Mouse (Mus musculus) neural tube, embryonic 14.5 days (tissue): ENCODE data around the gene Mvb12b. TPM values are rescaled to one million over a fixed set of nuclear protein-coding genes. Genes with fewer than 3 reads are reported as not detected.

Source experiments
- ATAC-seq: fragments of 200-750 bp; cut with Nextera tagmentation; 2 replicates; pipeline ENCODE4 v1.8.0; 2017; ENCODE audit warnings: low read depth, mild to moderate bottlenecking, moderate TSS enrichment, moderate library complexity
- H3K27ac ChIP-seq: fragments of 300-500 bp; sonication (generic); 2 replicates; pipeline ENCODE4 v1.5.1; 2014; ENCODE audit warnings: low read depth, mild to moderate bottlenecking, control low read depth, low read length, moderate library complexity, mixed read lengths
- H3K27me3 ChIP-seq: fragments of 300-500 bp; sonication (generic); 2 replicates; pipeline ENCODE4 v1.6.1; 2014; ENCODE audit warnings: low read length; ENCODE audit not compliant: control insufficient read depth, insufficient read depth
- H3K36me3 ChIP-seq: fragments of 300-500 bp; sonication (generic); 2 replicates; pipeline ENCODE4 v1.6.1; 2014; ENCODE audit warnings: low read length, mixed read lengths; ENCODE audit not compliant: control insufficient read depth, insufficient read depth
- H3K4me1 ChIP-seq: fragments of 300-500 bp; sonication (generic); 2 replicates; pipeline ENCODE4 v1.6.1; 2014; ENCODE audit warnings: low read length; ENCODE audit not compliant: control insufficient read depth, insufficient read depth
- H3K4me2 ChIP-seq: fragments of 300-500 bp; sonication (generic); 2 replicates; pipeline ENCODE4 v1.6.1; 2014; ENCODE audit warnings: mild to moderate bottlenecking, low read depth, low read length, control low read depth
- H3K4me3 ChIP-seq: fragments of 300-500 bp; sonication (generic); 2 replicates; pipeline ENCODE4 v1.5.1; 2014; ENCODE audit warnings: low read depth, low read length, control low read depth, mixed read lengths
- H3K9ac ChIP-seq: fragments of 300-500 bp; sonication (generic); replicated peaks from 2 replicates; pipeline ENCODE4 v1.6.1; 2014; ENCODE audit warnings: low read depth, mild to moderate bottlenecking, control low read depth, low read length, mixed read lengths
- H3K9me3 ChIP-seq: fragments of 300-500 bp; sonication (generic); 2 replicates; pipeline ENCODE4 v1.6.1; 2016; ENCODE audit warnings: low read length; ENCODE audit not compliant: control insufficient read depth
- WGBS: fragments of 180-500 bp; shearing (Covaris S2); extraction: QIAGEN DNeasy Blood & Tissue Kit; methylation state at CpG from one replicate; pipeline ENCODE4 v1.1.7; 2014; 5-methylcytosine and 5-hydroxymethylcytosine counted together
- polyA plus RNA-seq: library from polyadenylated mRNA; unstranded; fragments of >200 nt; fragmentation: Nextera tagmentation; extraction: Ambion mirVana; gene quantifications from 2 replicates; pipeline ENCODE4 v1.2.1, GENCODE M21; 2014

Gene Mvb12b
- polyA plus RNA-seq, 1 experiment from 2014 or later = 54.0 TPM

DNA sequence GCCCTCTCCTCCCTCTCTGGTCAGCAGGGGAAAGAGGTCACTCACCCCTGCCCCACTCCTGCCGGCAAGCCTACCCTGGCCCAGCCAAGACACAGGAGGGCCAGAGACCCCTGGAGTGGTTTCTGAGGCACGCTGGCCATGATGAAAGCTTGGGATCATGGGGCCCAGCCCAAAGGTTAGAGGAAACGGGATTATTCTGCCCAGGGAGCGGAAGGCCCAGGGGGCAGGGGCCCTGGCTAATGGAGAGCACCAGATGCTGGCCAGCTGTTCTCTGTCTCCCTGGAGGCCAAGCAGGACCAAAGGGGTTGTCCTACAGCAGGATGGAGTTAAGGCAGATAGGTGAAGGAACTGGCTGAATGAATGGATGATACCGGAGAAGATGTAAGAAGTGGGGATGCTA lies 184.5 kb downstream of the Mvb12b start:
- H3K27me3 ChIP-seq = 0 out of 2 replicates have a peak, but pooled peaks cover 4% of the 10 kb centered on the region
- ATAC-seq = no peak
- no peaks in the 10 kb centered on the region for H3K9me3 ChIP-seq
- no peak overlapping the region for H3K4me2 ChIP-seq
- no peaks in the 10 kb centered on the region for H3K36me3 ChIP-seq
- 62% methylated on average over 5 of the region's 5 CpGs for WGBS
- H3K27ac ChIP-seq = no peak overlapping the region
- H3K4me3 ChIP-seq = no peak overlapping the region
- peaks cover 14% of the 10 kb centered on the region for H3K4me1 ChIP-seq
- H3K9ac ChIP-seq = no peak overlapping the region

DNA sequence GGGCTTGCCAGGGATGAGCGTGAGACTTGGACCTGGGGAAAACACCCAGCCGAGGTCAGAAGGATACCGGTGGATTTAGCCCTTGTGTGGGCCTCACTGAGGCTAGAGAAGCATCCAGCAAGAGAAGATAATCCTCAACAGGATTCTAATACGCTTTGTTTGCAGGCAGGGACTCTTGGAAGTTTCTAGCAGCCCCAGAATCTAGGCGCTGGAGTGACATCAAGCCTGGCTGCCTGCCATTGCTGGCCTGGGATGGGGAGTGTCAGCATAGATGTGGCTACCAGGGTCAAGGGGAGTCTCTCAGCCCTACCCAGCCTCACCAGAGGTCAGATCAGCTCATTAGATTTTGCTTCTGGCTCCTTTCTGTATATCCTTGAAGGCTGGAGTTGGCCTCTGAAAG lies 185.0 kb downstream of the Mvb12b start:
- ATAC-seq = no peak
- Histone ChIP-seq H3K4me3 (no peak overlapping the region), H3K4me1 (peaks cover 14% of the 10 kb centered on the region), H3K4me2 (no peak overlapping the region), H3K9me3 (no peaks in the 10 kb centered on the region), H3K27me3 (0 out of 2 replicates have a peak, but pooled peaks cover 1% of the 10 kb centered on the region), H3K36me3 (no peaks in the 10 kb centered on the region), H3K9ac (no peak overlapping the region), H3K27ac (no peak overlapping the region)
- WGBS = 84% methylated on average over 5 of the region's 5 CpGs

DNA sequence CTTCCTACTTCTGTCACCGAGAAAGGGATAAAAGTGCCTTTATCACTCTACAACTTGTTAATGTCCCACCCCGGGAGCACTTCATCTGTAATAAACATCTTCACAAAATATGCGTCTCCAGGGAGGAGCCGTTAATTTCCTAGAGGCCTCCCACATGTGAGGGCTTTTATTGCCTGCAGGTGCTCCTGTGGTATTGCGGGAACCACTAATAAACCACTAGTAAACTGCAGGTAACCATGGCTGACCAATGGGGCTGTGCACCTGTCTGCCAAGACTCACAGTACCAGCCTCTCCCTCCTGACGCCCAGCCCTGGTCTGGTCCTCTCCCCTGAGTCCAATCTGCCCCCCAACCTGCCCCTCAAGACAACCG lies 186.3 kb downstream of the Mvb12b start:
- Histone ChIP-seq H3K27me3 (no peaks in the 10 kb centered on the region), H3K9me3 (0 out of 2 replicates have a peak, but pooled peaks cover 4% of the 10 kb centered on the region), H3K36me3 (no peaks in the 10 kb centered on the region), H3K4me2 (no peak overlapping the region), H3K4me1 (peaks cover 14% of the 10 kb centered on the region), H3K27ac (no peak overlapping the region), H3K9ac (no peak overlapping the region), H3K4me3 (no peak overlapping the region)
- no peak for ATAC-seq
- WGBS = 17% methylated on average over 7 of the region's 7 CpGs

DNA sequence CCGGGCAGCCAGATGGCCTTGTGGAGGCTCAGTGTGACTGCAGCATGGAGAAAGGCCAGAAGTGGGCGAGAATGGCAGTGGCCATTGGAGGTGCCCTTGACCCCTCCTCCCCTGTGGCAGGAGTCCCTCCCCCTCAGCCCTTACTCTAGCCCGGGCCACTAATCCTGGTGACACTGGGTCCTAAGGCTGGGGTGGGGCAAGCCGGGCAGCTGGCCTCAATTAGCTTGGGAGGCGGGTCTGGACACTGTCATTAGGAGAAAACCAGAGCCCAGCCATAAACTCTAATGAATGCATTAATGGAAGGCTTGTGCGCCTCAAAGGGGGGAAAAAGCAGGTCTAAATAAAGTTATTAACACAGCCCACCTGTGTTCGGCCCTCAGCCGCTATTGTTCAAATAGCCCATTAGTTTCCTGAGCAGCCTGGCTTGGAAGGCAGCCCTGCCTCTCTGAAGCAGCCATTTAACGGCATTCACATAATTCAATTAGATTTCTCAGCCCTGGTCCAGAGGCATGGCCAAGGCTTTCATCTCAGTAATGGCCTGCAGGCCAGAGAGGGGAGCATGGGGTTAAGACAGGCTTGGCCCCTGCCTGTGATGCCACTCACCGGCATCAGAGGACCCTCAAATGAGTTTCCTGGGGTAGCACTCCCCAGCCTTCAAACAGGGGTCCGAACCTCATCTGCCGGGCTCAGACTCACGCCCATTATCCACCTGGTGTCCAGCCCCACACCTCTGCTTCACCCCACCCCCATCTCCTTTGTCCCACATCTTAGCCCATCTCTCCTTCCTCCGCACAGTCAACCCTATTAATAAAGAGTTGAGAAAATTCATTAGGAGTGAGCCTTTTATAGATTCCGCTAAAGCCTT lies 186.9 kb downstream of the Mvb12b start:
- Histone ChIP-seq H3K4me2 (no peak overlapping the region), H3K27me3 (no peaks in the 10 kb centered on the region), H3K9ac (no peak overlapping the region), H3K4me3 (no peak overlapping the region), H3K9me3 (0 out of 2 replicates have a peak, but pooled peaks cover 4% of the 10 kb centered on the region), H3K36me3 (no peaks in the 10 kb centered on the region), H3K4me1 (peaks cover 14% of the 10 kb centered on the region), H3K27ac (no peak overlapping the region)
- 19% methylated on average over 15 of the region's 15 CpGs for WGBS
- no peak for ATAC-seq

DNA sequence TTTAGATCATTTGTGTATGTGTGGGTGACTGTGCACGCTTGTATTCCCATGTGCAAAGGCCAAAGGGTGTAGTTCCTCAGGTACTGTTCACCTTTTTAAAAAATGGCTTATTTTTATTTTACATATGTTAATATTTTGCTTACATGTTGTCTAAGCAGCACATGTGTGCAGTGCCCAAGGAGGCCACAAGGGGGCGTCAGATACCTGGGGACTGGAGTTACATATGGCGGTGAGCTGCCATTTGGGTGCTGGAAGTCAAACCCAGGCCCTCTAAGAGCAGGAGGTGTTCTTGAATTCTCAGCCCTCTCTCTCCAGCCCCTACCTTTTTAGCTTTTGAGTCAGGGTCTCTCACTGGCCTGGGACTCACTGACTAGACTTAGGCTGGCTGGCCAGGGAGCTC lies 188.8 kb downstream of the Mvb12b start:
- 73% methylated on average over 3 of the region's 3 CpGs for WGBS
- no peak overlapping the region for H3K27ac ChIP-seq
- peaks cover 14% of the 10 kb centered on the region for H3K4me1 ChIP-seq
- H3K4me2 ChIP-seq = no peak overlapping the region
- no peaks in the 10 kb centered on the region for H3K36me3 ChIP-seq
- H3K9ac ChIP-seq = no peak overlapping the region
- no peaks in the 10 kb centered on the region for H3K27me3 ChIP-seq
- H3K4me3 ChIP-seq = no peak overlapping the region
- 0 out of 2 replicates have a peak, but pooled peaks cover 4% of the 10 kb centered on the region for H3K9me3 ChIP-seq
- no peak for ATAC-seq

DNA sequence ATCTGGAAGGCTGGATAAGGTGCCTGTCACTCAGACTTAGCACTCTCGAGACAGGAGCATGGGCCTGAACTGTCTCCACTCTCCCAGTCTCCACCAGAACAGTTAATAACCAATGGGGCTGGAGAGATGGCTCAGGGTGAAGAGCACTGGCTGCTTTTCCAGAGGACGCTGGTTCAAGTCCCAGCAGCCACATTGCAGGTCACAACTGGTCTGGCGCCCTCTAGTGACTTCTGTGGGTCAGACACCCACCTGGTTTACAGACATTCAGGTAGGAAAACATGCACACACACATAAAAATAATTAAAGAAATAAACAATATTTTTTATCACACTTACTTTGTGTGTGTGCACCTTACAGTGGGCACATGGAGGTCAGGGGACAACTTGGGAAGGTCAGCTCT lies 191.3 kb downstream of the Mvb12b start:
- 65% methylated on average over 3 of the region's 3 CpGs for WGBS
- H3K9me3 ChIP-seq = 0 out of 2 replicates have a peak, but pooled peaks cover 4% of the 10 kb centered on the region

DNA sequence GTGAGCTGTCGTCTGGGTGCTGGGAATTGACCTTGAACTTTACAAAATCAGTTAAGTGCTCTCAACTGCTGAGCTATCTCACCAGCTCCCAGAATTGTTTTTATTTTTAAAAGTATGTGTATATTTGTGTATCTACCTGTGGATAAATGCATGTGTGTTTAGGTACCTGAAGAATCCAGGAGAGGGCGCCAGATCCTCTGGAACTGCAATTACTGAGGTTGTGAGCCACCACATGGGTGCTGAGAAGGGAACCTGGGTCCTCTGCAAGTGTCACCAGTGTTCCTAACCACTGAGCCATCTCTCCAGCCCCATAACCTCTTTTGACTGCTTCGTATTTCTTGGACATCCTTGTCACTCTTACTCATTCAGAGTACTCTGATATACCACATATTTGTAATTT lies 193.8 kb downstream of the Mvb12b start:
- no peak for ATAC-seq
- Histone ChIP-seq H3K36me3 (no peaks in the 10 kb centered on the region), H3K27ac (no peak overlapping the region), H3K4me3 (no peak overlapping the region), H3K4me1 (no peaks in the 10 kb centered on the region), H3K9me3 (0 out of 2 replicates have a peak, but pooled peaks cover 4% of the 10 kb centered on the region), H3K9ac (no peak overlapping the region), H3K27me3 (no peaks in the 10 kb centered on the region), H3K4me2 (no peak overlapping the region)
- WGBS = 76% methylated on average over 3 of the region's 3 CpGs

More for the DNA sequence above, 191.3 kb downstream of the Mvb12b start:
- no peak for ATAC-seq
- H3K4me1 ChIP-seq = peaks cover 9% of the 10 kb centered on the region; the same call in 1 of the 2 replicates
- H3K27ac ChIP-seq = no peak overlapping the region
- H3K9ac ChIP-seq = no peak overlapping the region
- no peak overlapping the region for H3K4me3 ChIP-seq
- no peaks in the 10 kb centered on the region for H3K36me3 ChIP-seq
- H3K4me2 ChIP-seq = no peak overlapping the region
- H3K27me3 ChIP-seq = no peaks in the 10 kb centered on the region

DNA sequence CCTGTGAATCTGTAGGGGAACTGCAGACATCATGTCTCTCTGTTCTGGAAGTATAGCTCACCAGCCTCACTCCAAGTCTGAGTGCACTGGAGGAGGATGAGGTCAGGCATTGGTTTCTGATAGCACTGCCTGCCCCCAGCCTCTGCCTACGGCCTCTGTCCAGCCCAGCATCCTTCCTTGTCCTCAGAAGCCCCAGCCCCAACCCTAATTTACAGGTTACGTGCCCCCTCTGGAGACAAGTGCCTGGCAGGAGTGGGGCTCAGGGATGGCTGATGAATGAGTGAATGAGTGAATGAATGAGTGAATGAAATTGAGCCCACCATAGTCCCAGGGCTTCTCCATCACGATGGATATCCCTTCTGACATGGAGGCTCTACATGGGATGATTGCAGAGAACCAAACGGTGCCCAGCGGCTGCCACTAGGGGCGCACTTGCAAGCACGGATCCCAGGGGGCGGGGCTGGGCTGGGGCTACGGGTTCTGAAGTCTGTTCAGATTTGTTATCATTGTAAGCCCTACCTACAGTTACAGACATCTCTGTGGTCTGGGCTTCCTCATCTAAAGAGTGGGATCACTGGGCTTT lies 197.8 kb downstream of the Mvb12b start:
- Histone ChIP-seq H3K36me3 (no peaks in the 10 kb centered on the region), H3K4me3 (no peak overlapping the region), H3K27ac (no peak overlapping the region), H3K9ac (no peak overlapping the region), H3K4me1 (no peaks in the 10 kb centered on the region), H3K4me2 (no peak overlapping the region), H3K9me3 (no peaks in the 10 kb centered on the region), H3K27me3 (no peaks in the 10 kb centered on the region)
- WGBS = 28% methylated on average over 9 of the region's 9 CpGs
- ATAC-seq = 0 out of 2 replicates have a peak, but pooled peaks have one; percentile 2
